In genomic region chr17:90653347-90653746, GRCm38 (mm10) we compare ENCODE assay signal across 18 mouse cellular contexts.
A peak's percentile ranks its signal among the peaks of the same experiment; 100 is the strongest.
DNase-seq lines count a peak whose midpoint lies in the region; ATAC-seq and TF ChIP-seq lines count a peak whose summit lies in the region.
"Had no signal": no experiment of that assay in that cellular context is flagged by ENCODE, and none has a peak within 500 bp of the region (broad histone marks: within the 10 kb centered on the region; RNA-seq: fewer than 3 reads in every experiment).

No protein-coding gene starts in this region.

- DNase-seq in heart, postnatal 0 days (ENCODE audit: low spot score), result peak; percentile 14
- no peak for DNase-seq in heart, adult 2 months
- DNase-seq in midbrain, embryonic 14.5 days, result peak; percentile 15
- DNase-seq in midbrain, embryonic 10.5 days (ENCODE audit: low spot score), result no peak
- DNase-seq in cerebellum, postnatal 10 days, result peak; percentile 44 to 47
- DNase-seq in limb, embryonic 14.5 days (ENCODE audit: low spot score), result peak; percentile 54
- no peak for DNase-seq in heart, adult 9 months (ENCODE audit: low spot score in 2 of 2)
- no peak for DNase-seq in adrenal gland, adult (ENCODE audit: inconsistent age in 2 of 2, low spot score in 1 of 2)
- DNase-seq: adrenal gland, postnatal 25 days; embryo, embryonic 11 days; kidney, postnatal 36 days; thymus, postnatal 25 days had no signal

- no peak overlapping the region for H3K4me3 ChIP-seq in heart, postnatal 0 days (ENCODE audit: low read depth, low read length)
- no peak overlapping the region for H3K4me3 ChIP-seq in heart, adult 2 months
- H3K4me3 ChIP-seq in midbrain, embryonic 14.5 days (replicated peaks; ENCODE audit: low read depth, low read length), result no peak overlapping the region
- no peak overlapping the region for H3K4me3 ChIP-seq in midbrain, embryonic 10.5 days
- no peak overlapping the region for H3K4me3 ChIP-seq in limb, embryonic 14.5 days (replicated peaks; ENCODE audit: low read length)
- H3K4me3 ChIP-seq: heart, embryonic 12.5 days; liver, embryonic 12.5 days had no signal

- no peaks in the 10 kb centered on the region for H3K36me3 ChIP-seq in heart, postnatal 0 days (replicated peaks; ENCODE audit: control insufficient read depth, insufficient read depth, low read length)
- no peaks in the 10 kb centered on the region for H3K36me3 ChIP-seq in heart, adult 2 months (ENCODE audit: control insufficient read depth, insufficient read depth, low read length)
- H3K36me3 ChIP-seq in midbrain, embryonic 14.5 days (ENCODE audit: control insufficient read depth, insufficient read depth, low read length), result no peaks in the 10 kb centered on the region
- H3K36me3 ChIP-seq in midbrain, embryonic 10.5 days, result no peaks in the 10 kb centered on the region
- H3K36me3 ChIP-seq in limb, embryonic 14.5 days (ENCODE audit: control insufficient read depth, insufficient read depth, low read length), result no peaks in the 10 kb centered on the region
- H3K36me3 ChIP-seq: heart, embryonic 12.5 days; liver, embryonic 12.5 days had no signal

- H3K9ac ChIP-seq in heart, postnatal 0 days (replicated peaks; ENCODE audit: low read depth, low read length), result no peak overlapping the region
- H3K9ac ChIP-seq in heart, adult 2 months (ENCODE audit: low read depth, low read length), result no peak overlapping the region
- no peak overlapping the region for H3K9ac ChIP-seq in midbrain, embryonic 14.5 days (replicated peaks; ENCODE audit: low read length)
- H3K9ac ChIP-seq in limb, embryonic 14.5 days (ENCODE audit: low read depth, low read length, severe bottlenecking), result no peak overlapping the region
- H3K9ac ChIP-seq: heart, embryonic 12.5 days; liver, embryonic 12.5 days had no signal

- no peaks in the 10 kb centered on the region for H3K27me3 ChIP-seq in heart, postnatal 0 days (ENCODE audit: control insufficient read depth, insufficient read depth, low read length)
- H3K27me3 ChIP-seq in heart, adult 2 months (ENCODE audit: control insufficient read depth, insufficient read depth, low read length), result no peaks in the 10 kb centered on the region
- no peaks in the 10 kb centered on the region for H3K27me3 ChIP-seq in midbrain, embryonic 14.5 days (ENCODE audit: control insufficient read depth, insufficient read depth, low read length)
- no peaks in the 10 kb centered on the region for H3K27me3 ChIP-seq in midbrain, embryonic 10.5 days (ENCODE audit: low read depth, poor library complexity, severe bottlenecking)
- H3K27me3 ChIP-seq in limb, embryonic 14.5 days (ENCODE audit: control insufficient read depth, insufficient read depth, low read length), result no peaks in the 10 kb centered on the region
- H3K27me3 ChIP-seq: heart, embryonic 12.5 days; liver, embryonic 12.5 days; Patski had no signal

- TF ChIP-seq CTCF in heart, postnatal 0 days (IDR thresholded peaks at IDR 0.05; ENCODE audit: low read depth), result no peak
- no peak for TF ChIP-seq CTCF in heart, adult 2 months (IDR thresholded peaks at IDR 0.05)

- intact Hi-C loops in heart, adult 2 months (cut with DNase I), result no loop called here

- H3K27ac ChIP-seq in heart, postnatal 0 days (ENCODE audit: low read depth), result no peak overlapping the region
- H3K27ac ChIP-seq in heart, adult 2 months, result no peak overlapping the region
- H3K27ac ChIP-seq in midbrain, embryonic 14.5 days (replicated peaks; ENCODE audit: low read depth, low read length), result no peak overlapping the region
- no peak overlapping the region for H3K27ac ChIP-seq in midbrain, embryonic 10.5 days (replicated peaks)
- no peak overlapping the region for H3K27ac ChIP-seq in limb, embryonic 14.5 days (replicated peaks; ENCODE audit: low read depth, low read length)
- H3K27ac ChIP-seq: liver, embryonic 12.5 days; macrophage had no signal

- no peak for TF ChIP-seq POLR2A in heart, adult 2 months (IDR thresholded peaks at IDR 0.05; ENCODE audit: insufficient read depth, low read depth, low read length)
- TF ChIP-seq POLR2A in limb, embryonic 14.5 days (IDR thresholded peaks at IDR 0.05; ENCODE audit: borderline replicate concordance, extremely low read depth, insufficient read depth, insufficient read length), result no peak

- H3K4me2 ChIP-seq in heart, postnatal 0 days (ENCODE audit: low read depth, low read length), result no peak overlapping the region
- no peak overlapping the region for H3K4me2 ChIP-seq in midbrain, embryonic 14.5 days (ENCODE audit: low read length)
- no peak overlapping the region for H3K4me2 ChIP-seq in limb, embryonic 14.5 days (replicated peaks; ENCODE audit: low read depth, low read length, severe bottlenecking)
- H3K4me2 ChIP-seq: heart, embryonic 12.5 days; liver, embryonic 12.5 days had no signal

- TF ChIP-seq EP300 in heart, postnatal 0 days (IDR thresholded peaks at IDR 0.05; ENCODE audit: low read depth), result no peak
- TF ChIP-seq EP300 in heart, adult 2 months (IDR thresholded peaks at IDR 0.05; ENCODE audit: insufficient read depth, low read depth, low read length), result no peak

- H3K79me2 ChIP-seq in heart, adult 2 months (replicated peaks; ENCODE audit: control insufficient read depth, insufficient read depth, low read length), result no peaks in the 10 kb centered on the region

- H3K9me3 ChIP-seq in heart, postnatal 0 days (replicated peaks; ENCODE audit: control insufficient read depth, low read length), result no peaks in the 10 kb centered on the region
- H3K9me3 ChIP-seq in midbrain, embryonic 14.5 days (ENCODE audit: control insufficient read depth, low read length), result no peaks in the 10 kb centered on the region
- H3K9me3 ChIP-seq in midbrain, embryonic 10.5 days (replicated peaks), result no peaks in the 10 kb centered on the region
- H3K9me3 ChIP-seq in limb, embryonic 14.5 days (ENCODE audit: control insufficient read depth, low read length), result no peaks in the 10 kb centered on the region
- H3K9me3 ChIP-seq: heart, embryonic 12.5 days; liver, embryonic 12.5 days had no signal

- WGBS in heart, postnatal 0 days, result 59% methylated on average over 2 of the region's 2 CpGs
- 44% methylated on average over 2 of the region's 2 CpGs for WGBS in heart, adult 2 months
- 81% methylated on average over 2 of the region's 2 CpGs for WGBS in midbrain, embryonic 14.5 days
- 92% methylated on average over 2 of the region's 2 CpGs for WGBS in midbrain, embryonic 10.5 days
- 37% methylated on average over 2 of the region's 2 CpGs for WGBS in limb, embryonic 14.5 days

- no peak for ATAC-seq in heart, postnatal 0 days (ENCODE audit: insufficient read depth, low read depth)
- no peak for ATAC-seq in midbrain, embryonic 14.5 days (ENCODE audit: low FRiP score, low TSS enrichment)
- peak; percentile 60; the same call in 1 of the 2 replicates for ATAC-seq in limb, embryonic 14.5 days (ENCODE audit: low FRiP score, low read depth)
- ATAC-seq: CD4-positive, CD25-positive, alpha-beta regulatory T cell, adult 4 months; inflammation-experienced regulatory T-cells, adult 6 months; liver, embryonic 12.5 days; Patski had no signal

- no peaks in the 10 kb centered on the region for H3K4me1 ChIP-seq in heart, postnatal 0 days (ENCODE audit: control insufficient read depth, insufficient read depth)
- H3K4me1 ChIP-seq in heart, adult 2 months (ENCODE audit: control insufficient read depth, insufficient read depth, low read length), result no peaks in the 10 kb centered on the region
- no peaks in the 10 kb centered on the region for H3K4me1 ChIP-seq in midbrain, embryonic 14.5 days (ENCODE audit: control insufficient read depth, insufficient read depth, low read length)
- H3K4me1 ChIP-seq in midbrain, embryonic 10.5 days, result no peaks in the 10 kb centered on the region
- 0 out of 2 replicates have a peak, but pooled peaks cover 3% of the 10 kb centered on the region for H3K4me1 ChIP-seq in limb, embryonic 14.5 days (ENCODE audit: control insufficient read depth, insufficient read depth, low read length)
- H3K4me1 ChIP-seq: heart, embryonic 12.5 days; liver, embryonic 12.5 days had no signal

Comparison
In these comparisons a context has a peak if more than half of its experiments do, and no peak if none do; other contexts are left out.
1. DNase-seq: peak in heart, postnatal 0 days (single experiment), midbrain, embryonic 14.5 days (single experiment), cerebellum, postnatal 10 days (2 of 2) and limb, embryonic 14.5 days (single experiment); none in heart, adult 2 months (0 of 2), midbrain, embryonic 10.5 days (single experiment), heart, adult 9 months (0 of 2) and adrenal gland, adult (0 of 2).